Mouse (Mus musculus) neural tube, embryonic 15.5 days (tissue): ENCODE data around the gene Rasgef1a. TPM values are rescaled to one million over a fixed set of nuclear protein-coding genes. Genes with fewer than 3 reads are reported as not detected.
A peak's percentile ranks its signal among the peaks of the same experiment; 100 is the strongest.

Source experiments
- ATAC-seq: fragments of 200-750 bp; cut with Nextera tagmentation; 2 replicates; pipeline ENCODE4 v1.8.0; 2017; ENCODE audit warnings: mild to moderate bottlenecking, moderate TSS enrichment, moderate library complexity; ENCODE audit not compliant: low FRiP score
- H3K27ac ChIP-seq: fragments of 300-500 bp; sonication (generic); replicated peaks from 2 replicates; pipeline ENCODE4 v1.5.1; 2015; ENCODE audit warnings: mild to moderate bottlenecking, inconsistent platforms
- H3K27me3 ChIP-seq: fragments of 300-500 bp; sonication (generic); replicated peaks from 2 replicates; pipeline ENCODE4 v1.6.1; 2015; ENCODE audit warnings: inconsistent platforms
- H3K36me3 ChIP-seq: fragments of 300-500 bp; sonication (generic); 2 replicates; pipeline ENCODE4 v1.6.1; 2015; ENCODE audit warnings: inconsistent platforms
- H3K4me1 ChIP-seq: fragments of 300-500 bp; sonication (generic); 2 replicates; pipeline ENCODE4 v1.6.1; 2015; ENCODE audit warnings: inconsistent platforms
- H3K4me2 ChIP-seq: fragments of 300-500 bp; sonication (generic); 2 replicates; pipeline ENCODE4 v1.6.1; 2015; ENCODE audit warnings: inconsistent platforms, mild to moderate bottlenecking, moderate library complexity
- H3K4me3 ChIP-seq: fragments of 300-500 bp; sonication (generic); replicated peaks from 2 replicates; pipeline ENCODE4 v1.5.1; 2015; ENCODE audit warnings: mild to moderate bottlenecking, inconsistent platforms
- H3K9ac ChIP-seq: fragments of 300-500 bp; sonication (generic); replicated peaks from 2 replicates; pipeline ENCODE4 v1.6.1; 2015; ENCODE audit warnings: mild to moderate bottlenecking, inconsistent platforms
- H3K9me3 ChIP-seq: fragments of 300-500 bp; sonication (generic); replicated peaks from 2 replicates; pipeline ENCODE4 v1.6.1; 2016; ENCODE audit warnings: inconsistent platforms
- WGBS: fragments of 180-500 bp; shearing (Covaris S2); methylation state at CpG from one replicate; pipeline ENCODE4 v1.1.7; 2015; ENCODE audit warnings: mixed read lengths; 5-methylcytosine and 5-hydroxymethylcytosine counted together
- polyA plus RNA-seq: library from polyadenylated mRNA; unstranded; fragments of >200 nt; fragmentation: Nextera tagmentation; extraction: Ambion mirVana; gene quantifications from 2 replicates; pipeline ENCODE4 v1.2.1, GENCODE M21; 2015

Rasgef1a gene
- 3.3 and 4.3 TPM in 2 replicates for polyA plus RNA-seq

GRCm38 (mm10) chr6:118010756-118011615 lies at the start of gene Rasgef1a:
Gene Rasgef1a (plus strand): TSS chr6:118011438.
- Histone ChIP-seq H3K9ac (peak within 1 kb of the TSS; percentile 60), H3K4me1 (peaks cover 26% of the 10 kb centered on the region), H3K4me3 (peak within 1 kb of the TSS; percentile 58), H3K27ac (0 out of 2 replicates have a peak within 1 kb of the TSS, but pooled peaks have one; percentile 4), H3K36me3 (no peaks in the 10 kb centered on the region), H3K9me3 (no peaks in the 10 kb centered on the region), H3K4me2 (peak within 1 kb of the TSS; percentile 85), H3K27me3 (peaks cover 20% of the 10 kb centered on the region)
- peak; percentile 66 for ATAC-seq
- WGBS, result 11% methylated on average over 67 of the region's 70 CpGs

DNA sequence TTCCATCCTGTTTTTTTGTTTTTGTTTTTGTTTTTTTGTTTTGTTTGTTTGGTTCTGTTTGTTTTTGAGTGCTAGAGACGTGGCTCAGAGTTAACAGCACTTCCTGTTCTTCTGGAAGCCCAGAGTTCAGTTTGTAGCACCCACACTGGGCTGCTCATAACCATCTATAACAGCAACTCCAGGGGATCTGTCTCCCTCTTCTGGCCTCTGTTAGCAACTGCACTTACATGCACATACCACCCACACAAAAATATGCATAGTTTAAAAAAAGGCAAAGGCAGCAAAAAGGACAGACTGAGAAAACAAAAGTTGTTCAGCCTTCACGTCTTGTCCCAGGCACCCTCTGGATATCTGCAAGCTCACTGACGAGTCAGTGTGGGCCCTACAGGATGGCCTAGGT lies 48.0 kb upstream of the Rasgef1a start:
- no peak for ATAC-seq
- H3K4me2 ChIP-seq, result no peak overlapping the region
- no peaks in the 10 kb centered on the region for H3K27me3 ChIP-seq
- WGBS, result 85% methylated on average over 3 of the region's 3 CpGs
- no peaks in the 10 kb centered on the region for H3K9me3 ChIP-seq
- H3K4me3 ChIP-seq, result no peak overlapping the region
- H3K27ac ChIP-seq, result no peak overlapping the region
- H3K36me3 ChIP-seq, result no peaks in the 10 kb centered on the region
- H3K4me1 ChIP-seq, result no peaks in the 10 kb centered on the region
- H3K9ac ChIP-seq, result no peak overlapping the region

- no peak overlapping the region for H3K4me3 ChIP-seq
- no peaks in the 10 kb centered on the region for H3K9me3 ChIP-seq
- no peaks in the 10 kb centered on the region for H3K27me3 ChIP-seq
- WGBS, result 49% methylated on average over 9 of the region's 9 CpGs
- no peaks in the 10 kb centered on the region for H3K4me1 ChIP-seq
- no peaks in the 10 kb centered on the region for H3K36me3 ChIP-seq
- ATAC-seq, result no peak
- H3K27ac ChIP-seq, result no peak overlapping the region
- no peak overlapping the region for H3K4me2 ChIP-seq
- H3K9ac ChIP-seq, result no peak overlapping the region
Observed at GRCm38 (mm10) chr6:117966729-117967128, 44.5 kb upstream of the Rasgef1a start.

DNA sequence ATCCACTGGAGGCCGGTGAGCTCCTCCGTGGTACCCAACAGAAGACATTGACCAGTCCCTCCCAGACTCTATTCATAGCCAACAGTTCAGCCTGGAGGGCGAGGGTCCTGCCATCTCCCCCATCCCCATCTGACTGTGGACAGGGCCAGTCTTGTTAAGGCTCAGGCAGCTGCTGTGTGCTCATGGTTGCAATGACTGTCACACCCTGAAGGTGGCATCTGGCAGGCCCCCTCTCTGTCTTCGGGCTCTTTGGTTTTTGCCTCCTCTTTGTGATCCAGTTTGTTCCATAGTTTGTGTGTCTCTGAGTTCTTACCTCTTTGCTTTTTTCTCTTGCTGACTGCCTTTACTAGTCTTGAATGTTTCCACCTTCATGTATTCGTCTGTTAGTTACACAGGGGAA lies 24.1 kb upstream of the Rasgef1a start:
- H3K4me2 ChIP-seq, result no peak overlapping the region
- 63% methylated on average over 5 of the region's 5 CpGs for WGBS

GRCm38 (mm10) chr6:117989209-117989608 lies 22.0 kb upstream of the Rasgef1a start:
- no peak for ATAC-seq
- Histone ChIP-seq H3K36me3 (no peaks in the 10 kb centered on the region), H3K4me1 (no peaks in the 10 kb centered on the region), H3K9me3 (no peaks in the 10 kb centered on the region), H3K4me2 (no peak overlapping the region), H3K27me3 (no peaks in the 10 kb centered on the region), H3K9ac (no peak overlapping the region), H3K4me3 (no peak overlapping the region), H3K27ac (no peak overlapping the region)
- WGBS, result 89% methylated on average over 7 of the region's 7 CpGs

More for the DNA sequence above, 24.1 kb upstream of the Rasgef1a start:
- Histone ChIP-seq H3K9ac (no peak overlapping the region), H3K9me3 (no peaks in the 10 kb centered on the region), H3K27me3 (no peaks in the 10 kb centered on the region), H3K36me3 (no peaks in the 10 kb centered on the region), H3K27ac (no peak overlapping the region), H3K4me3 (no peak overlapping the region), H3K4me1 (no peaks in the 10 kb centered on the region)
- no peak for ATAC-seq

DNA sequence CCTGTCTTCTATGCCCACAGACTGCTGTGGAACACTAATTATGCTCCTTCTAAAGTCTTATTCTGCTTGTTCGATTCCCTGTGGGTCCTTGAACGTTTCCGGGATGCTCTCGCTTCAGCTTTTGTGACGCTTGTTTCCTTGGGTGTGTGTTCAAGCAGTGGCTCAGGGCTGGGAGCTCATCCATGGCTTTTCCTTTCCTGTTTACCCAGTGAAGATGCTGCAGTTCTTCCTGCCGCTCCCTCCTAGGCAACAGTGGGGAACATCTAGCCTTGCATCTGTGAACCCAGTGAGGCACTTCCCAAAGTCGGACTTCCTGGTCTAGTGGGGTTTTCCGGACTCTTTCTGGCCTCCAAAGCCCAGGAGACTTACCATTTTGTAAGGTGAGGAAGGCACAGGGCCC lies 20.6 kb upstream of the Rasgef1a start:
- no peaks in the 10 kb centered on the region for H3K36me3 ChIP-seq
- H3K9me3 ChIP-seq, result no peaks in the 10 kb centered on the region
- no peak for ATAC-seq
- H3K4me3 ChIP-seq, result no peak overlapping the region
- H3K27ac ChIP-seq, result no peak overlapping the region
- no peak overlapping the region for H3K4me2 ChIP-seq
- no peak overlapping the region for H3K9ac ChIP-seq
- WGBS, result 81% methylated on average over 8 of the region's 8 CpGs
- 0 out of 2 replicates have a peak, but pooled peaks cover 3% of the 10 kb centered on the region for H3K4me1 ChIP-seq
- H3K27me3 ChIP-seq, result no peaks in the 10 kb centered on the region

DNA sequence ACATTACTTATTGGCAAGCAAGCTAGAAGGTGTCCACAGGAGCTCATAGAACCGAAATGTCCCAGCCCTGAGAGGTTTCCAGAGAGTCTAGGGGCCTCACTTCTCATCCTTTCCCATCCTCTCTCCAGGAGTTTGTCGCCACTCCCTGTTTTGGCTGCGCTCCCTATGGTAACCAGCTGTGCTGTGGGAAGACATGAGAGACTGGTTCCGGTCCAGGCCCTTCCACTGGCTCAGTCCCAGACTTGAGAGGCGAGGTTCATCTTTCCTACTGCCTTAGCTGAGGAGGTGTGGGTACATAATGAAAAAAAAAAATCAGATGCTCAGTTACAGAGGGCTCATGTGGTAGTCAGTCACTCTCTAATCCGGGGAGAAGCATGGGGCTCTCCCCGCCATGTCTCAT lies 19.9 kb upstream of the Rasgef1a start:
- Histone ChIP-seq H3K4me1 (0 out of 2 replicates have a peak, but pooled peaks cover 3% of the 10 kb centered on the region), H3K9me3 (no peaks in the 10 kb centered on the region), H3K4me2 (no peak overlapping the region), H3K9ac (no peak overlapping the region), H3K27ac (no peak overlapping the region), H3K36me3 (no peaks in the 10 kb centered on the region), H3K4me3 (no peak overlapping the region), H3K27me3 (no peaks in the 10 kb centered on the region)
- WGBS, result 86% methylated on average over 7 of the region's 7 CpGs
- ATAC-seq, result no peak

GRCm38 (mm10) chr6:117991928-117992327 lies 19.3 kb upstream of the Rasgef1a start:
- WGBS, result 72% methylated on average over 8 of the region's 8 CpGs
- H3K9me3 ChIP-seq, result no peaks in the 10 kb centered on the region
- H3K4me2 ChIP-seq, result no peak overlapping the region
- H3K36me3 ChIP-seq, result no peaks in the 10 kb centered on the region
- no peaks in the 10 kb centered on the region for H3K27me3 ChIP-seq
- 0 out of 2 replicates have a peak, but pooled peaks cover 3% of the 10 kb centered on the region for H3K4me1 ChIP-seq
- ATAC-seq, result no peak
- no peak overlapping the region for H3K4me3 ChIP-seq
- no peak overlapping the region for H3K27ac ChIP-seq
- no peak overlapping the region for H3K9ac ChIP-seq

- no peaks in the 10 kb centered on the region for H3K36me3 ChIP-seq
- 30% methylated on average over 9 of the region's 9 CpGs for WGBS
- 0 out of 2 replicates have a peak, but pooled peaks cover 3% of the 10 kb centered on the region for H3K4me1 ChIP-seq
- no peak overlapping the region for H3K4me2 ChIP-seq
- no peak overlapping the region for H3K4me3 ChIP-seq
- no peak overlapping the region for H3K9ac ChIP-seq
- no peaks in the 10 kb centered on the region; the same call in 1 of the 2 replicates for H3K27me3 ChIP-seq
- no peak overlapping the region for H3K27ac ChIP-seq
- no peaks in the 10 kb centered on the region for H3K9me3 ChIP-seq
- ATAC-seq, result no peak; the same call in 1 of the 2 replicates
Observed at GRCm38 (mm10) chr6:117995168-117995567, 16.1 kb upstream of the Rasgef1a start.

DNA sequence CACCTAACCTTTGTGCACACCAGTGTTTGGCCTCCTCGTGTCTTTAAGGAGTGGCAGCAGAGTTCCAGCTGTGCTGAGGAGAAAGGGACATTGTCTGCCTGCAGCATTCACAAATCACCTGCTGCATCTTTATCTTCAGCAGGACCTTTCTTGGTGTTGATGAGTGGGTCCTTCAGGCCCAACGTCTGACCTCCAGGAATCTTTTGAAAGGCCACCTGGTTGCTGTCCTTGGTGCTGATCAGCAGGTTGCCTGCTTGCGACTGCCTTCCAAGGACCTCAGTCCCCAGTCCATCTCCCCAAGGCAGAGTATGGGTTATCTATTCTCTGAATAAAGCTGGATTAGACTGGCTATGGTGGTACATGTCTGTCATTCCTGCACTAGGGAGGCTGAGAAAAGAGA lies 10.0 kb upstream of the Rasgef1a start:
- 12% methylated on average over 3 of the region's 3 CpGs for WGBS
- no peak for ATAC-seq
- Histone ChIP-seq H3K4me3 (no peak overlapping the region), H3K9me3 (no peaks in the 10 kb centered on the region), H3K4me2 (no peak overlapping the region), H3K4me1 (no peaks in the 10 kb centered on the region), H3K27ac (no peak overlapping the region), H3K36me3 (no peaks in the 10 kb centered on the region), H3K27me3 (no peaks in the 10 kb centered on the region; the same call in 1 of the 2 replicates), H3K9ac (no peak overlapping the region)

- no peak overlapping the region for H3K4me3 ChIP-seq
- no peak overlapping the region for H3K4me2 ChIP-seq
- no peak overlapping the region for H3K9ac ChIP-seq
- H3K4me1 ChIP-seq, result peaks cover 13% of the 10 kb centered on the region
- H3K9me3 ChIP-seq, result no peaks in the 10 kb centered on the region
- WGBS, result 58% methylated on average over 5 of the region's 5 CpGs
- H3K27me3 ChIP-seq, result peaks cover 15% of the 10 kb centered on the region
- H3K27ac ChIP-seq, result no peak overlapping the region
- ATAC-seq, result no peak
- H3K36me3 ChIP-seq, result no peaks in the 10 kb centered on the region
Observed at GRCm38 (mm10) chr6:118007302-118007701, 3.9 kb upstream of the Rasgef1a start.
